Mouse (Mus musculus) spleen, adult 18-20 months (tissue): ENCODE measurements around the gene Adamtsl1.

Experiments
- DNase-seq, 2 experiments: peaks; one replicate each; pipeline ENCODE4 v3.0.0; 2022; ENCODE audit warnings: mixed read lengths in 2 of 2

Adamtsl1 gene

DNA sequence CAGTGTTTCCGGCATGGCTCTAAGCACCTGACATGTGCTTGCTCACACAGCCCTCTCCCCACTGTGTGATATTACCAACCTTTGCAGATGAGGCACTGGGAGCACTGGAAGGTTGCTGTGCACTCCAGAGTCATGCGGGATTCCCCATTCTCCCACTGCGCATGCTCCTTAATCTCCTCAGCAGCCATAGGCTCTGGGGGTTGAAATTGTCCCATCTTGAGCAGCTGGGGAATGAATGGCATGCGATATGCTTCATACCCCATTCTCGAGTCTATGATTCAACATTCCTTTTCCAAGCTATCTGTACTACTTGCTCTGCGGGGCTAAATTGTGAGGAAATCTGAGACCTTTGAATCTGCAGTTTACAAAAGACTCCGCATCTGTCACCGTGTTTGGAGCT is 812.7 kb downstream of the Adamtsl1 start:
- DNase-seq: no peak

DNA sequence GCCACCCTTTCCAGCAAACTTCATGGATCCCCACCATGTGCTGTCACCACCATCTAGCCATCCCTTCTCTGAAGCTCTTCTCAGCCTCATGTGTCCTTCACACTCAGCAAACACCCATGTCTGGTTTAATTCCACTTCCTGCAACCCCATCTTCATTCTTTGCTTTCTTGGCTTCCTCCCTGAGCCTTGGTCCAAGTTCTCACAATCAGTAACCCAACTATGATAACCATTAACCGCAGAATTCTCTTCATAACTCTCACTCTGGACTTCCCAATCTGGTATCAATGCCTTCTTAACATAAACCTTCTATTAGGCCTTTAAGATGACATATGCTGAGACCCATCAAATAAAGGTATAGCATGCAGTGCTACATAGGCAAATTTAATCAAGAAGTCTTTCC is 815.5 kb downstream of the Adamtsl1 start:
- no peak for DNase-seq

DNA sequence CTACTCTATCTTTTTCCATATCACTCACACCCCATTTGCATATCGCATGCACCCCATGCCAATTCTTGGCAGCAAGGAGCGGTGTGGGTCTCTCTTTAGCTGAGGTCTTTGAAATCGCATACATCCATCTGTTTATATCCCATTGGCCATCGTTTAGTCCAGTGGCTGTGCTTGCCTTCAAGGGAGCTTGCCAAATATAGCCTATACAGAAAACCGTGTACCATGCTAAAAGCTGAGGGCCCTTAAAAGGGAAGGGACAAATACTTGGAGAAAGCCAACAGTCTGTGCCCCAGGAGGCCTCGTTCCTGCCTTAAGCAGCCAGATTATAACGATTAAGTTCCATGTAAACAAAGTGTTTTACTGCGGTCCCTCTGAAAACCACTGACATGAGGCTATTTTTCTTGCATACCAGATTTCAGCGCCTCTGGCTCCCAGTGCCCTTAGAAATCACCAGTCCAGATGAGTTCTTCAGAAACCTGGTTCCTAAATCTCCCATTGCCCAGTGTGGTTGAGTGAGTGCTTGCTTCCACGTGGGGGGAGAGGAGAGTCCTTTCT is 822.0 kb downstream of the Adamtsl1 start:
- no peak for DNase-seq

GRCm38 (mm10) chr4:86337216-86337765 is 823.3 kb downstream of the Adamtsl1 start:
- DNase-seq: no peak

DNA sequence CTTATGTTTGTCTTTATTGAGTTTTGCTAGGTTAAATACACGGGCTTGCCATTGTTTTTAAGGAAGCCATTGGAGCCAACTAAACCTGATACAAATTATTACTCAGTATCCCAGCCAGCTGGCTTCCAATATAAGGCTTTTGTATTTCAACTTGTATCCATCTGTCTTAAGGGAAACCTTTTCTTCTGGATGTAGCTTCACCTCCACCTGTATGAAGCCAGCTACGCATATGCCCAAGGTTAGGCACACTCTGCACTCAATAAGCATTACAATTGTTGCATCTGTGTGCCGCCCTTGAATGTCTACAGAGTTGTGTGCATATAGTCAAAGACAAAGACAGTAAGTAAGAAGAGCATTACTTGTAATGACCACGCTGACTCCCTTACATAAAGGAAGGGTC is 835.4 kb downstream of the Adamtsl1 start:
- no peak for DNase-seq

GRCm38 (mm10) chr4:86352121-86352520 is 838.1 kb downstream of the Adamtsl1 start:
- DNase-seq: no peak

DNA sequence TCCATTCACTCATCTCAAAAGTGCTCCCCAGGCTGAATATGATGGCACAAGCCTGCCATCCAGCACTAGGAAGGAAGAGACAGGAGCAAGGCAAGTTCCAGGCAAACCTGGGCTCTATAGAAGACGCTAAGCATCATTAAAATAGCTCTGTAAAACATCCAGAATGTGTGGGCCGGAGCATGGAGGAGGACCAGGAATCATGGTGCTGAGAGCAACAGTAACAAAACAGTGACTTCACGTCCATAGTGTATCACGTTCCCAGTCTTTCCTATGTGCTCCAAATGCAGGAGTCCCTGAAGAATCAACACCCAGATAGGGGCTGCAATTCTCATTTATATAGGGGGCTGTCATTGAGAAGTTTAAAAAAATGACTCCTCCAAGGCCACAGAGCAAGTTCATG is 839.6 kb downstream of the Adamtsl1 start:
- no peak for DNase-seq

GRCm38 (mm10) chr4:86359398-86359797 is 845.4 kb downstream of the Adamtsl1 start:
- no peak for DNase-seq

DNA sequence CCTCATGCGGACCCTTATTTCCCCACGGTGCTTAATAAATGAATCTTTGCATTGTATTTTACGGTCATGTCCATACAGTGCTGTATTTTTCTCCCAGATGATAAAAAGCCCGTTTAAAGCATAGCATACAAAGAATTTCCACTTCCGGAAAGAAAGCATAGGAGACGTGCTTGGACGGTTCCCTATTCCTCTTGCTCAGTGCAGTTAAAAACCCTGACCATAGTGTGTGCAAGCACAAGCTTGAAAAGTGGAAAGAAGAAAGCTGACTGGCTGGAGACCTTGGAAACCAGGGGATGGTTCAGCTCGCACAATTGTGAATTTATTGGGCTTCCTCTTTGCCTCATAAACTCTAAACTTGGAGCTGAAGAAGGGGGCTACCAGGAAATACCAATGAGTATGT is 855.1 kb downstream of the Adamtsl1 start:
- DNase-seq: no peak

GRCm38 (mm10) chr4:86373166-86373565 is 859.2 kb downstream of the Adamtsl1 start:
- no peak for DNase-seq

DNA sequence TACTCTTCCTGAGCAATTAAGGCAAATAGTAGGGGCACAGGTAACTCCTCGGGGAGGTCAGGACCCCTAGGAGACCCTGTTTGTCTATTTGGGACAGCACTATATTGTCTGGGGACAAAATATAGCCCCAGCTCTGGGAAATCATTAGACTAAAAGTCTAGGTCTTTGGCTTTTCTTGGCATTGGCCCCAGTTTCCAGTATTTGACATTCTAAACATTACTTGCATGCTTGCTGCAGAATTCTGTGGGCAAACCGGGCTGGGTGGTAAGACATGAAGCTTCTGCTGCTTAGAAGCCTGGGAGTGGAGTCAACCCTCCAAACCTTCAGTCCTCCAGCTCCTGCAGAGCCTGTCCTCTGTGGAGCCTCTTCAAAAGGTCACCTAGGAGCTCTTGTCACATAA is 869.2 kb downstream of the Adamtsl1 start:
- no peak for DNase-seq

DNA sequence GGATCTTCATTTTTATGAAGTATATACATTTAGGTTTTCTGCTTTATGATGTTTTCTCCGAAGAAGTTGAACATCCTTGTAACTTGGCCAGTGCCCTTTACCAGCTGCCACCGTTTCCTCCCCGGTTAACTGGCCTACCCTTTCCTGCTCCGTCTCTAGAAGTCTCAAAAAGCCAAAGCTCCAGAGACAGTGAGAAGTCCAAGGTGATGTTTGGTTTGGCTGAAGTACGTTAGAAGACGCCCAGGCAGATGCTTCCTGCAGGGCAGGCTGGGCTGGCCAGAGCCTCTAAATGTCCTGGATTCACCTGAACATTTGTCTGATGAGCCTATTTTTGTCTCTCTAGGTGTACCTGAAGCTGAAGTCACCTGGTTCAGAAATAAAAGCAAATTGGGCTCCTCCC is 871.1 kb downstream of the Adamtsl1 start:
- no peak for DNase-seq

- DNase-seq: no peak
Measured at GRCm38 (mm10) chr4:86388430-86388829, 874.5 kb downstream of the Adamtsl1 start.

- no peak for DNase-seq
Measured at GRCm38 (mm10) chr4:86391176-86391575, 877.2 kb downstream of the Adamtsl1 start.

GRCm38 (mm10) chr4:86395636-86396035 is 881.7 kb downstream of the Adamtsl1 start:
- no peak for DNase-seq

DNA sequence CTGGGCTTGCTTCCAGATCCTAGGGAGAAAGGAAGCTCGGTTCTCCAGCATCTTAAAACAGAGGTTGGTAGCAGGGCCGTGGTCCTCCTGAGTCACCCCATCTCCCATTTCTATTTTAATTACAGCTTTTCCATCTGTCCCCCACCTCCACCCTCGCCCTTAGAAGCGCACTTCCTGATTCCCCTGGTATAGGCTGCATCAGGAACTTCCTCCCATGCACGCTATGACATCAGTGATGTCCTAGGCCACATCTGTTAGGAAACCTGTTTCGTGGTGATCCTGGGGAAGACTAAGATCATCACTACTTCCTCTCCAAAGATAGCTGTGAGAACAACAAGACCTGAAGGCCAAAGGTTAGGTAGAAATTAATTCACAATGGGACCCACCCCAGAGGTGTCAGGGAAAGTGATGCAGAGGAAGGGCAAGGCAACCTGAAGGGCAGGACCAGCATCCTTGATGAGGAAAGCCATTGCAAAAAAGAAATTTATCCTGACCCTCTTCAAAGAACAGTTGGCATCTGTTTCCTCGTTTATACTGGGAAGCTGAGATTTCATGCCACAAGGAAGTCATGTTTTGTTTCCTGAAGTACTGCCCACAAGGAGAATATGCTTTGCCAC is 882.8 kb downstream of the Adamtsl1 start:
- DNase-seq: no peak

DNA sequence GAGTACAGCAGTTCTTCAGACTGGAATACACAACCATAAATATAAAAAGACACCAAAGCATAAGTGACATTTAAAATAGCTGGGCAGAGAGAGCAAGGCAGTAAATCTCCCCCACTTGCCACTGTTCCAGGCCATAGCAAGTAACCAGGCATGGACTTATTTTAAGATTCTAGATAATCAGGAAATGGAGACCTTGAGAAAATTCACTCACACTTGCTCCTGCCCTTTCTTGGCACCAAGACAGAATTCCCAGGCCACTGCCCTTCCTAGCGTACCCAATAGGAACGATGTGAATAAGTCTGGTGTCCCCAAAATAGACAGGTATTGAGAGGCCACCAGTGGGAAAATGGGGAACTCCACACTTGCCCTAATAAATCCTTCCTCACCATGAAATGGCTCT is 883.5 kb downstream of the Adamtsl1 start:
- no peak for DNase-seq

GRCm38 (mm10) chr4:86401116-86401515 is 887.1 kb downstream of the Adamtsl1 start:
- DNase-seq: no peak

GRCm38 (mm10) chr4:86406501-86407199 is 892.7 kb downstream of the Adamtsl1 start:
- no peak for DNase-seq

DNA sequence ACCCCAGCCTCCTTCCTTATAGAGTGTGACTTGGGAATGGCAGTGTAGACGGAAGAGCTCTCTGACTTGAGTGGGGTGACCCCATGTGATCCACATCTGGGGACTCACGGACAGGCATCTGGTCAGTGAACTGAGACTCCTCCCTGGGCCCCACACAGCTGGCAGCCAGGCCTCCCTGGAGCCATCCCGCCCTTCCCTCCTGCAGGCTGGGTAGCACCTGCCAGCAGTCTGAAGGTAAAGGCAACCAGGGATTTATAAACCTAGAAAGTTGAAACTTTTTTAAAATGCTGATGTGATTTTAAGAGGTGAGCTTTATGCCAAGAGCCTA is 893.2 kb downstream of the Adamtsl1 start:
- no peak for DNase-seq

DNA sequence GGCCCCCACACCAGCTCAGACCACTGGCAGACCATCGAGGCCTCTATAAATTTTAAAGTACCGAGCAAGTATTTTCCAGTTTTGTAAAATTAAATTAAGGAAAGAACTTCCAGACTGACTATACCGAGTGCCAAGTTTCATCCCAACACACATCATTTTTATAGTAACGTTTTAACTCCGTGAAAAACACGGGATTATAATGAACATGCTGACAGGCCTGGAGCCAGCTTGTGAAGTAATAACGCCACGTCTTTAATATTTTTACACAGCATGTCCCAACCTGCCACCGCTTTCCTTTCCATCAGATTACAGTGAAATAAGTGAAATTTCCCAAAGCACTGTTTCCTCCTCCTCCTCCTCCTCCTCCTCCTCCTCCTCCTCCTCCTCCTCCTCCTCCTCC is 894.4 kb downstream of the Adamtsl1 start:
- no peak for DNase-seq

GRCm38 (mm10) chr4:86410946-86411345 is 897.0 kb downstream of the Adamtsl1 start:
- DNase-seq: no peak

DNA sequence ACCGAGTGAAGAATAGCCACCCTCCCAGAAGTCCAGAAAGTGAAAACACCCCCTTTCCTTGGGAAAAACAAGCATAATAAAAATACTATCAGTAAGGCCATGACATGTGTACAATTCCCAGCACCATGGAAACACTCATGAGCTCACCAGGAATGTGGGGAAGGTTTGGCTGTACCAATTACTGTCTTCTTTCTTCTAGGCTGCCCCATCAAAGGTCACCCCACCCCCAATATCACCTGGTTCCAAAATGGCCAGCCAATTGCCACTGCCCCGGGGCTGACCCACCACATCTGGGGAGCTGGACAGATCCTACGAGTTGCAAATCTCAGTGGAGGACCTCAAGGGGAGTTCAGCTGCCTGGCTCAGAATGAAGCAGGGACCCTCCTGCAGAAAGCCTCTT is 899.4 kb downstream of the Adamtsl1 start:
- no peak for DNase-seq

- no peak for DNase-seq
Measured at GRCm38 (mm10) chr4:86416401-86417025, 902.5 kb downstream of the Adamtsl1 start.
